In genomic region chr14:56775416-56775815, GRCm38 (mm10) we compare ENCODE assay signal across 9 mouse cellular contexts. TPM values are rescaled to one million over a fixed set of nuclear protein-coding genes. Genes with fewer than 3 reads are reported as not detected.
A peak's percentile ranks its signal among the peaks of the same experiment; 100 is the strongest.
DNase-seq lines count a peak whose midpoint lies in the region; ATAC-seq and TF ChIP-seq lines count a peak whose summit lies in the region.
"Had no signal": no experiment of that assay in that cellular context is flagged by ENCODE, and none has a peak within 500 bp of the region (broad histone marks: within the 10 kb centered on the region; RNA-seq: fewer than 3 reads in every experiment).

No protein-coding gene starts in this region.

- peak overlapping the region; percentile 51 for H3K4me2 ChIP-seq in kidney, embryonic 16.5 days (replicated peaks; ENCODE audit: low read depth, low read length)
- H3K4me2 ChIP-seq in embryonic facial prominence, embryonic 15.5 days (replicated peaks), result peak overlapping the region; percentile 37
- peak overlapping the region; percentile 78 for H3K4me2 ChIP-seq in intestine, postnatal 0 days (replicated peaks; ENCODE audit: low read depth)
- H3K4me2 ChIP-seq in neural tube, embryonic 13.5 days, result peak overlapping the region; percentile 82

- peaks cover 17% of the 10 kb centered on the region for H3K4me1 ChIP-seq in kidney, embryonic 16.5 days (ENCODE audit: insufficient read depth, low read length)
- peaks cover 18% of the 10 kb centered on the region for H3K4me1 ChIP-seq in embryonic facial prominence, embryonic 15.5 days
- H3K4me1 ChIP-seq in intestine, postnatal 0 days (replicated peaks; ENCODE audit: control insufficient read depth, insufficient read depth, low read length), result peaks cover 5% of the 10 kb centered on the region; the same call in 1 of the 2 replicates
- peaks cover 47% of the 10 kb centered on the region for H3K4me1 ChIP-seq in neural tube, embryonic 13.5 days (replicated peaks)

- no peaks in the 10 kb centered on the region for H3K27me3 ChIP-seq in kidney, embryonic 16.5 days (ENCODE audit: insufficient read depth, low read length)
- no peaks in the 10 kb centered on the region for H3K27me3 ChIP-seq in embryonic facial prominence, embryonic 15.5 days
- H3K27me3 ChIP-seq in intestine, postnatal 0 days (replicated peaks; ENCODE audit: control insufficient read depth, insufficient read depth, low read length), result no peaks in the 10 kb centered on the region
- H3K27me3 ChIP-seq in neural tube, embryonic 13.5 days, result no peaks in the 10 kb centered on the region

- 76% methylated on average over 4 of the region's 4 CpGs for WGBS in kidney, embryonic 16.5 days
- WGBS in embryonic facial prominence, embryonic 15.5 days, result 41% methylated on average over 4 of the region's 4 CpGs
- 53% methylated on average over 4 of the region's 4 CpGs for WGBS in intestine, postnatal 0 days
- WGBS in neural tube, embryonic 13.5 days, result 80% methylated on average over 4 of the region's 4 CpGs

- H3K36me3 ChIP-seq in kidney, embryonic 16.5 days (ENCODE audit: insufficient read depth, low read length), result peaks cover 11% of the 10 kb centered on the region; the same call in 1 of the 2 replicates
- peaks cover 10% of the 10 kb centered on the region for H3K36me3 ChIP-seq in embryonic facial prominence, embryonic 15.5 days
- H3K36me3 ChIP-seq in intestine, postnatal 0 days (ENCODE audit: control insufficient read depth, insufficient read depth), result 0 out of 2 replicates have a peak, but pooled peaks cover 6% of the 10 kb centered on the region
- peaks cover 18% of the 10 kb centered on the region for H3K36me3 ChIP-seq in neural tube, embryonic 13.5 days

- no peaks in the 10 kb centered on the region for H3K9me3 ChIP-seq in kidney, embryonic 16.5 days (ENCODE audit: low read length)
- no peaks in the 10 kb centered on the region for H3K9me3 ChIP-seq in embryonic facial prominence, embryonic 15.5 days (replicated peaks)
- no peaks in the 10 kb centered on the region for H3K9me3 ChIP-seq in intestine, postnatal 0 days (ENCODE audit: control insufficient read depth)
- no peaks in the 10 kb centered on the region for H3K9me3 ChIP-seq in neural tube, embryonic 13.5 days

- no peak for DNase-seq in kidney, postnatal 10 days
- DNase-seq in thymus, postnatal 10 days (ENCODE audit: low spot score in 2 of 2), result no peak
- DNase-seq in adrenal gland, adult 2 months, result no peak
- DNase-seq: lung, postnatal 4 days had no signal

- H3K4me3 ChIP-seq in kidney, embryonic 16.5 days (ENCODE audit: low read length), result peak overlapping the region; percentile 30
- H3K4me3 ChIP-seq in embryonic facial prominence, embryonic 15.5 days (replicated peaks), result peak overlapping the region; percentile 14; the same call in 1 of the 2 replicates
- H3K4me3 ChIP-seq in intestine, postnatal 0 days (ENCODE audit: low read depth, low read length), result no peak overlapping the region
- peak overlapping the region; percentile 84 for H3K4me3 ChIP-seq in neural tube, embryonic 13.5 days

- no peak for ATAC-seq in kidney, embryonic 16.5 days (ENCODE audit: low FRiP score, low TSS enrichment)
- no peak for ATAC-seq in embryonic facial prominence, embryonic 15.5 days (ENCODE audit: insufficient number of reproducible peaks, low FRiP score, low TSS enrichment, low read depth)
- no peak for ATAC-seq in intestine, postnatal 0 days
- ATAC-seq in neural tube, embryonic 13.5 days (ENCODE audit: low read depth), result no peak
- no peak for ATAC-seq in megakaryocyte, adult 5-6 weeks (ENCODE audit: poor library complexity, severe bottlenecking)

- no peak overlapping the region for H3K27ac ChIP-seq in kidney, embryonic 16.5 days (ENCODE audit: low read length)
- H3K27ac ChIP-seq in embryonic facial prominence, embryonic 15.5 days (replicated peaks), result no peak overlapping the region
- H3K27ac ChIP-seq in intestine, postnatal 0 days (ENCODE audit: low read depth, low read length), result no peak overlapping the region
- H3K27ac ChIP-seq in neural tube, embryonic 13.5 days (replicated peaks), result no peak overlapping the region

- no peak for TF ChIP-seq CTCF in intestine, postnatal 0 days (IDR thresholded peaks at IDR 0.05; ENCODE audit: low read depth)

- no peak overlapping the region for H3K9ac ChIP-seq in kidney, embryonic 16.5 days (replicated peaks; ENCODE audit: low read length)
- H3K9ac ChIP-seq in embryonic facial prominence, embryonic 15.5 days, result no peak overlapping the region
- H3K9ac ChIP-seq in intestine, postnatal 0 days (ENCODE audit: low read depth, low read length), result no peak overlapping the region
- H3K9ac ChIP-seq in neural tube, embryonic 13.5 days, result peak overlapping the region; percentile 38; the same call in 1 of the 2 replicates

RNA-seq across cellular contexts. Expression of gene Pspc1, which starts 2.7 kb away (rescaled TPM):
- 24.6 and 30.1 TPM in 2 replicates for polyA plus RNA-seq in kidney, embryonic 16.5 days (2015; fragmentation: Nextera tagmentation; extraction: Ambion mirVana)
- 23.1 and 24.8 TPM in 2 replicates for polyA plus RNA-seq in embryonic facial prominence, embryonic 15.5 days (2015; fragmentation: Nextera tagmentation; extraction: Ambion mirVana)
- polyA plus RNA-seq in intestine, postnatal 0 days (2015; fragmentation: Nextera tagmentation; extraction: Ambion mirVana), result 11.1 and 11.5 TPM in 2 replicates
- 37.4 and 39.3 TPM in 2 replicates for polyA plus RNA-seq in neural tube, embryonic 13.5 days (2015; fragmentation: Nextera tagmentation; extraction: Ambion mirVana)
- 10 to 100 TPM; 26.4 to 28.6 TPM for total RNA-seq in adrenal gland, adult 2 months (2021)
- polyA plus RNA-seq in adrenal gland, adult 2 months (2012; rRNA removed), result 3.5 and 3.7 TPM in 2 replicates
- total RNA-seq in megakaryocyte, adult 5-6 weeks (2015), result 37.7 and 39.6 TPM in 2 replicates
- 73.0 and 82.4 TPM in 2 replicates for total RNA-seq in megakaryocyte, adult 5-6 weeks (2017)

RNA-seq across cellular contexts. Expression of gene Zmym5, which starts 36.1 kb away (rescaled TPM):
- 29.2 and 33.5 TPM in 2 replicates for polyA plus RNA-seq in kidney, embryonic 16.5 days (2015; fragmentation: Nextera tagmentation; extraction: Ambion mirVana)
- polyA plus RNA-seq in embryonic facial prominence, embryonic 15.5 days (2015; fragmentation: Nextera tagmentation; extraction: Ambion mirVana), result 27.7 and 29.4 TPM in 2 replicates
- 14.7 and 15.3 TPM in 2 replicates for polyA plus RNA-seq in intestine, postnatal 0 days (2015; fragmentation: Nextera tagmentation; extraction: Ambion mirVana)
- 31.3 and 35.6 TPM in 2 replicates for polyA plus RNA-seq in neural tube, embryonic 13.5 days (2015; fragmentation: Nextera tagmentation; extraction: Ambion mirVana)
- 10 to 100 TPM; 30.1 to 34.9 TPM for total RNA-seq in adrenal gland, adult 2 months (2021)
- 1.4 and 1.6 TPM in 2 replicates for polyA plus RNA-seq in adrenal gland, adult 2 months (2012; rRNA removed)
- total RNA-seq in megakaryocyte, adult 5-6 weeks (2015), result 24.2 and 28.6 TPM in 2 replicates
- 17.2 and 19.2 TPM in 2 replicates for total RNA-seq in megakaryocyte, adult 5-6 weeks (2017)
